Mouse (Mus musculus): ENCODE measurements at regions not wholly inside any gene's neighbourhood (a gene's known extent, or its start where the extent isn't known, plus 50 kb on each side); places are given as distances from the start of the nearest gene placed in this dataset.
A peak's percentile ranks its signal among the peaks of the same experiment; 100 is the strongest.
"Not testable (repeated sequence)": the region's sequence is repeated elsewhere in the genome, so short reads cannot be mapped to it uniquely, and the experiment has no call there.

DNA sequence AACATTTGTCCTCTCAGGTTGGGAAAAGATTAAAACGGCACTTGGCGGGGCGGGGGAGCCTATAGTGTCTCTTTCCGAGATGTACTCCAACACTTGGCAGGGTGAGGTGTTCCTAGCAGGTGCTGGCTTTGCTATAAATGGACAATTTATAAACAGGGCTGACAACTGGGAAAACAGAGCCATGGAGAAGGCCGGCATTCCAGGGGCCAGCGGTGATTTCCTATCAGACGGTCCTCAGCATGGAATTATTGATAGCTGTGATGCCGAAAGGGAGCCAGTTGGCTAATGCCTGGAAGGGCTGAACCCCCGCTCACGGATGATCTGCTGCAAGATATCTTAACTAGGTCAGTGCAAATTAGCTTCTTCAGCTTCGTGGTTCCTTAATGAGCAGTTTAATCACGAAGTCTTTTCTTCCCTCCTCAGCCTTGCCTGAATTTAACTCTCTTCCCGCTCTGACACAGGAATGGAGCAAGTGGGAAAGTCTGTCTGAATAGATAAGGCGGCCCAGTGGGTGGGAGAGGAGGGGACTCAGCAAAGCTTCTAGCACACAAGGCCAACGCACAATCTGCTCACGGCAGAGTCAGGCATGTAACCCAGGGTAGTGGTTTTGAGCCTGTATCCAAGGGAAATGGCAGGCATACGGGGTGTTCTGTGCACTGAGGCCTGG, 61.1 kb upstream of the Map3k1 start:
- no peaks in the 10 kb centered on the region for H3K27me3 ChIP-seq (ENCODE audit: insufficient read depth, low read length)
- no peak overlapping the region for H3K4me2 ChIP-seq (ENCODE audit: low read depth, low read length, poor library complexity, severe bottlenecking)
- no peak overlapping the region for H3K4me3 ChIP-seq (ENCODE audit: low read depth, low read length)
- ATAC-seq (ENCODE audit: low FRiP score) = peak; percentile 44; the same call in 1 of the 2 replicates
- no peaks in the 10 kb centered on the region for H3K9me3 ChIP-seq (ENCODE audit: low read length)
- H3K27ac ChIP-seq (ENCODE audit: low read depth, low read length) = peak overlapping the region; percentile 55
- DNase-seq (ENCODE audit: low spot score) = peak; percentile 67
- no peak for TF ChIP-seq CTCF (IDR thresholded peaks at IDR 0.05)
- no peak overlapping the region for H3K9ac ChIP-seq (replicated peaks; ENCODE audit: low read length, poor library complexity, severe bottlenecking)
- H3K36me3 ChIP-seq (ENCODE audit: insufficient read depth, low read length) = no peaks in the 10 kb centered on the region
- peaks cover 6% of the 10 kb centered on the region; the same call in 1 of the 2 replicates for H3K4me1 ChIP-seq (ENCODE audit: insufficient read depth, low read length)
- WGBS = 37% methylated on average over 17 of the region's 17 CpGs

DNA sequence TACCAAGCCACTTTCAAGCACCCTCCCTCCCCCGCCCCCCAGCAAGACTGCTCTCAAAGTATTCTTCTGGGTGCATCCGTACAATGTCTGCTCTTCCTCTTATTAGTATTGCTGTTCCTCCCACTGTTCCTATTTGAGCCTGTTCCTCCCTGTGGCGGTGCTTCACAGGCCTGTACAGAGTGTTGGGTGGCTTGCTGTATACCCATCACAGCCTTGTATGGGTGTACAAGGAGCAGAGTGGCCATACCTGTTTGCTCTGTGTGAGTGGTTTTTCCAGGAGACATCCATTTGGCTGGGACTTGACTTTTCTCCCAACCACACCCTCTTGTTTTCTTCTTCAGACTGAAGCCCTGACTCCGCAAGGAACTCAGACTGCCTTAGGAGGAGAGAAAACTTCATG, 61.7 kb upstream of the Map3k1 start:
- Histone ChIP-seq H3K4me3 (ENCODE audit: low read depth, low read length) (no peak overlapping the region), H3K4me2 (ENCODE audit: low read depth, low read length, poor library complexity, severe bottlenecking) (no peak overlapping the region), H3K4me1 (ENCODE audit: insufficient read depth, low read length) (peaks cover 6% of the 10 kb centered on the region; the same call in 1 of the 2 replicates), H3K9me3 (ENCODE audit: low read length) (no peaks in the 10 kb centered on the region), H3K36me3 (ENCODE audit: insufficient read depth, low read length) (no peaks in the 10 kb centered on the region), H3K27me3 (ENCODE audit: insufficient read depth, low read length) (no peaks in the 10 kb centered on the region), H3K9ac (replicated peaks; ENCODE audit: low read length, poor library complexity, severe bottlenecking) (no peak overlapping the region), H3K27ac (ENCODE audit: low read depth, low read length) (no peak overlapping the region)
- 85% methylated on average over 4 of the region's 4 CpGs for WGBS
- ATAC-seq (ENCODE audit: low FRiP score) (0 out of 2 replicates have a peak, but pooled peaks have one; percentile 24), DNase-seq (ENCODE audit: low spot score) (no peak)
- no peak for TF ChIP-seq CTCF (IDR thresholded peaks at IDR 0.05)

DNA sequence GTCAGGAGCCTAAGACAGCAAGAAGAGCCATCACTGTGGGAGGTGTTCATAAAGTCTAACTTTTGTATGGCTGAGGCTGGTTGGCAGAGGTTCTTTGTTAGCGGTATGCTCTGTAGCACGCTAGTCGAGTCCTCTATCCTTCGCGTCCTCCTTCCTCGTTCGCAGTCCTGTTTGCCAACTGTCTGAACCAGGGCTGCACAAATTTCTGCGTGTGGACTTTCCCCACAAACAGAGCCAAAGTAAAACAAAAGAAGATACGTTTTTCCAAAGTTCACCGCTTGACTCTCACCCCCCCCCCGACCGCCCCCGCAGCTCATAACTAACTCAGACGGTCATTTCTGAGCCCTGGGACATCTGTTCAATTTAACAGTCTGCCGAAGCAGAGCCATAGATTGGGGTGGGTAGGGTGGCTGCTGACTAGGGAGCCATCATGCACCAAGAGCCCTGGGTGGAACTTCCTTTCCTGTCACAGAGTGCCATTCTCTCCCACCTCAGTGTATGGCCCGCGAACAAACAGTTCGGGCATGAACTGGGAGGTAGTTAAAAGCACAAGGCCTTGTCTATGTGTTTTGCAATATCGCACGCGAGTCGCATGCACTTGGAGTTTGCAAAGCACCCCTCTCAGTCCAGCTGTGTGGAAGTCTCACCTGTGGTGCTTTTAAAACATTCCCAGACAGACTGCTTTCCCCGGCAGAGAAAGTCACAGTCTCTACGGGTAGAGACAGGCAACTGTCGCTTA, 63.0 kb upstream of the Map3k1 start:
- Histone ChIP-seq H3K36me3 (ENCODE audit: insufficient read depth, low read length) (no peaks in the 10 kb centered on the region), H3K9ac (replicated peaks; ENCODE audit: low read length, poor library complexity, severe bottlenecking) (no peak overlapping the region), H3K4me2 (ENCODE audit: low read depth, low read length, poor library complexity, severe bottlenecking) (no peak overlapping the region), H3K9me3 (ENCODE audit: low read length) (no peaks in the 10 kb centered on the region), H3K27ac (ENCODE audit: low read depth, low read length) (no peak overlapping the region), H3K4me1 (ENCODE audit: insufficient read depth, low read length) (peaks cover 6% of the 10 kb centered on the region; the same call in 1 of the 2 replicates), H3K27me3 (ENCODE audit: insufficient read depth, low read length) (no peaks in the 10 kb centered on the region), H3K4me3 (ENCODE audit: low read depth, low read length) (no peak overlapping the region)
- ATAC-seq (ENCODE audit: low FRiP score) (no peak), DNase-seq (ENCODE audit: low spot score) (no peak)
- no peak for TF ChIP-seq CTCF (IDR thresholded peaks at IDR 0.05)
- WGBS = 94% methylated on average over 25 of the region's 25 CpGs

DNA sequence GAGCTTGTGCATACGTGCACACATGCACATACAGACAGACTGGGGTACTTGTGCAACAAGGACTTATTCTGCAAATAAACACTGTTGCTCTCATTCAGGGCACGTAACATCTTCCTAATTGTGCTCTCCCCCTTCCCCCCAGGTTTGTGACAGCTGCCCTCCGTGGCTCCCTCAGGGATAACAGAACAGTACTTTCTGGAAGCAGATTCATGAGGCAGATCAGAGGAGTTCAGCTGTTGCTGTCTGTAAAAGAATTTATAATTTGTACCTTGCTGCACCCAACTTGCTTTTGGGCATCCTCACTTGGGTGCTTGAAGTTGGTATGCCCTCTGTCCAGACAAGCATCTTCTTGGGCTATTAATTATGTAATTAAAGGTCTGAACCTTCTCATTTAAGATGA, 65.5 kb upstream of the Map3k1 start:
- H3K4me3 ChIP-seq (ENCODE audit: low read depth, low read length) = no peak overlapping the region
- peaks cover 6% of the 10 kb centered on the region; the same call in 1 of the 2 replicates for H3K4me1 ChIP-seq (ENCODE audit: insufficient read depth, low read length)
- no peaks in the 10 kb centered on the region for H3K36me3 ChIP-seq (ENCODE audit: insufficient read depth, low read length)
- H3K9ac ChIP-seq (replicated peaks; ENCODE audit: low read length, poor library complexity, severe bottlenecking) = no peak overlapping the region
- TF ChIP-seq CTCF (IDR thresholded peaks at IDR 0.05) = no peak
- H3K4me2 ChIP-seq (ENCODE audit: low read depth, low read length, poor library complexity, severe bottlenecking) = no peak overlapping the region
- DNase-seq (ENCODE audit: low spot score) (no peak), ATAC-seq (ENCODE audit: low FRiP score) (no peak)
- H3K9me3 ChIP-seq (ENCODE audit: low read length) = no peaks in the 10 kb centered on the region
- no peak overlapping the region for H3K27ac ChIP-seq (ENCODE audit: low read depth, low read length)
- WGBS = 80% methylated on average over 3 of the region's 3 CpGs
- H3K27me3 ChIP-seq (ENCODE audit: insufficient read depth, low read length) = no peaks in the 10 kb centered on the region

DNA sequence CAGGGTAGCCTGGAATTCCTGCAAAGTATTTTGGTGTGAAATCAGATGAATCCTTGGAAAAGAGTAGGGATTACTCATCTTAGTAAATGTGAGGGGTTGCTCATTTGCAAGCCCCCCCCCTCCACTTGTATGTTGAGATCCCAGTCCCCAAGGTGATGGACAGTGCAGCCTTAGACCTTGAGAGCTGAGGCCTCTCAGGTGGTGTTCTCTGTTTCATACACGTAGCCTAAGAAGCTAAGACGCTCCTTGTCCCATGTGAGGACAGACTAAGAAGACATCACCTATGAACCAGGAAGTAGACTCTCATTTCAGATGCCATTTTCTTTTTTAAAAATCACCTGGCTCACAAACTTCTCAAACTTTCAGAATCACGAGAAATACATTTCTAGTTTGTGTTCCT, 67.6 kb upstream of the Map3k1 start:
- no peak for ATAC-seq (ENCODE audit: low FRiP score)

DNA sequence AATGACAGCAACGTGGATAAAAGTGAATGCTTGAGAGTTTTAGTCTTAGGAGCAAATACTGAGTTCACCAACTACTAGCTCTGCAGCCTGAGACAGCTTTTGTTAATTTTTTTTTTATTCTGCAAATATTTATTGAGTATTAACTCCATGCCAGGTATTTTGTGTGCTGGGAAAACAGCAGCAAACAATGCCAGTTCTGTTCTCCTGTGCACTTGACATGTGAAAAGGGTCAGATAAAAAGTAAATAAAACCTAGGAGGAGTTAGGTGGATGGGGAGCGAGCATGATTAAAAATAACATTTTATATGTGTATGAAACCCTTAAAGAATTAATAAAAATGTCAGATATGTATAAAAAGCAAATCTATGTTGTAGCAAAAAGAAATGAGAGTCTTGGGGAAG, 68.1 kb upstream of the Map3k1 start:
- TF ChIP-seq CTCF (IDR thresholded peaks at IDR 0.05) = no peak
- ATAC-seq (ENCODE audit: low FRiP score) = no peak
- no peaks in the 10 kb centered on the region for H3K36me3 ChIP-seq (ENCODE audit: insufficient read depth, low read length)
- no peak overlapping the region for H3K9ac ChIP-seq (replicated peaks; ENCODE audit: low read length, poor library complexity, severe bottlenecking)
- H3K27me3 ChIP-seq (ENCODE audit: insufficient read depth, low read length) = no peaks in the 10 kb centered on the region
- no peak overlapping the region for H3K27ac ChIP-seq (ENCODE audit: low read depth, low read length)
- H3K4me1 ChIP-seq (ENCODE audit: insufficient read depth, low read length) = no peaks in the 10 kb centered on the region
- peaks cover 7% of the 10 kb centered on the region; the same call in 1 of the 2 replicates for H3K9me3 ChIP-seq (ENCODE audit: low read length)
- DNase-seq (ENCODE audit: low spot score) = no peak
- WGBS = 76% methylated on average over 2 of the region's 2 CpGs
- no peak overlapping the region for H3K4me2 ChIP-seq (ENCODE audit: low read depth, low read length, poor library complexity, severe bottlenecking)
- H3K4me3 ChIP-seq (ENCODE audit: low read depth, low read length) = no peak overlapping the region

More for the DNA sequence above, 67.6 kb upstream of the Map3k1 start:
- H3K9ac ChIP-seq (replicated peaks; ENCODE audit: low read length, poor library complexity, severe bottlenecking) = no peak overlapping the region
- TF ChIP-seq CTCF (IDR thresholded peaks at IDR 0.05) = no peak
- H3K36me3 ChIP-seq (ENCODE audit: insufficient read depth, low read length) = no peaks in the 10 kb centered on the region
- 89% methylated on average over 3 of the region's 3 CpGs for WGBS
- no peaks in the 10 kb centered on the region for H3K27me3 ChIP-seq (ENCODE audit: insufficient read depth, low read length)
- H3K4me1 ChIP-seq (ENCODE audit: insufficient read depth, low read length) = no peaks in the 10 kb centered on the region
- no peak overlapping the region for H3K27ac ChIP-seq (ENCODE audit: low read depth, low read length)
- H3K9me3 ChIP-seq (ENCODE audit: low read length) = peaks cover 7% of the 10 kb centered on the region; the same call in 1 of the 2 replicates
- no peak overlapping the region for H3K4me2 ChIP-seq (ENCODE audit: low read depth, low read length, poor library complexity, severe bottlenecking)
- H3K4me3 ChIP-seq (ENCODE audit: low read depth, low read length) = no peak overlapping the region
- DNase-seq (ENCODE audit: low spot score) = no peak

DNA sequence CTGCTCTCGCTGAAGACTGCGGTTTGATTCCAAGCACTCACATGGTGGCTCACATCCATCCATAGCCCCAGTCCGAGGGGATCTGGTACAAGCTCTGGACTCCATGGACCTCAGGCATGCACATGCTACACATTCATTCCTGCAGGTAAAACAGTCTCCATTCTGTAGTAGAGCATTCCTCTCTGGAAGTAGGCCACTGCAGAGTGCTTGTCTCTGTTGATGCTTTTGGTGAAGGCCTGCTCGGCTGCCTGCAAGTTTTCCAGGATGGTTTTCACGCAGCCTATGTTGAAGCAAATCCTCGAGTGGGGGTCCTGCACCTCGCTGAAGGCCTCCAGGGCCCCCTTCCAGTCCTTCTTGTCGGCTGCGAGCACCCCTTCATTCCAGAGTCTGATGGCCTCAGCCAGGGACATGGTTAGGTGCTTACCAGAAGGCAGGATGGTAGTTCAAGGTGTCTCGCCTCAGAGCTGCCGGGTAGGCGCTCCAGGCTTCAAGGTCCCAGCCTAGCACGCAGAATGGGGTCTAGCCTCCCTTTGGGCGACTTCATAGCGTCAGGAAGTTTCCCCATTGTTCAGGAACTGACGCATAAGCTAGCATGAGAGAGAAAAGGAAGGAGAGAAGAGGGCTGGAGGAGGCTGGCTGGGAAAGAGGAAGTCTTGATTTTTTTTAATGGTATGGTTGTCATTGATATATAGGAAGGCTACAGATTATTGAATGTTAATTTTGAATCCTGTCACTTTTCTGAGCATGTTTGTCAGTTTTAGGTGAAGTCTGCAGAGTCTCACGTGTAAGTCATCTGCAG, 75.2 kb upstream of the Map3k1 start:
- ATAC-seq (ENCODE audit: low FRiP score); H3K27ac ChIP-seq (ENCODE audit: low read depth, low read length); H3K4me2 ChIP-seq (ENCODE audit: low read depth, low read length, poor library complexity, severe bottlenecking); H3K9ac ChIP-seq (replicated peaks; ENCODE audit: low read length, poor library complexity, severe bottlenecking); H3K9me3 ChIP-seq (ENCODE audit: low read length); H3K27me3 ChIP-seq (ENCODE audit: insufficient read depth, low read length); H3K4me3 ChIP-seq (ENCODE audit: low read depth, low read length); H3K4me1 ChIP-seq (ENCODE audit: insufficient read depth, low read length); DNase-seq (ENCODE audit: low spot score); H3K36me3 ChIP-seq (ENCODE audit: insufficient read depth, low read length): not testable (repeated sequence)
- 88% methylated on average over 17 of the region's 17 CpGs for WGBS
